Comparison of ENCODE assay signal across 17 mouse cellular contexts in the genomic region with DNA sequence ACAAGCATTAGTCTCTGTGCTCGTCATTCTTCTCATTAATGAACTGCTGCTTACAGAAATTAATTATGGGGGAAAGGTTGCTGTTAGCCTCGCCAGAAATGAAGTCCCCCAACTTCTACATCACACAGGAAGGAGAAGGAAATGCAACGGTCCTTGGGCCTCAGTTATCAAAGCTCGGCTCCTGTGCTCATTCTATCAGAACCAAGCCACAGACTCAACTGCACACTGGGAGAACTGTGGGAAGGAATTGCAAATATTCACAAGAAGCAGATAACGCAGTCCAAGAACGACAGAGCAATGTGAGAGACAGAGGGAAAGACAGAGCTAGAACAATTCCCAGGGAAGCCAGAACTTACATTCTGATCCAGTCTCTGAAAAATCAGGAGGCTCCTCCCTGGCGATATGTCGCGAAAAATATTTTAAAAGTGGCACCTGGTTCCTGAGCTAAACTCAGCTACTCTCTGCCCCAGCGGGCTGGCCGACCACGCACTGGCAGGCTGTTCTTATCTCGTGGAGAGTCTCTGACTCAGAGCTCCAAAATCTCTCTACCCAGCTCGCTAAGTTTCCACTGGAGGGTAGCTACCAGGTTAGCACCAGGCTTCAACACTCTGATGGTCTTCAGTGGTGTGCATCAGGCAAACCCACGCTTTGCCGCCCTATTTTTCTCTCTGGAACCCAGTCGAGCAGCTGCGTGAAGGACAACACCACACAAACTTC.
A peak's percentile ranks its signal among the peaks of the same experiment; 100 is the strongest.
DNase-seq lines count a peak whose midpoint lies in the region; ATAC-seq and TF ChIP-seq lines count a peak whose summit lies in the region.
"Had no signal": no experiment of that assay in that cellular context is flagged by ENCODE, and none has a peak within 500 bp of the region (broad histone marks: within the 10 kb centered on the region; RNA-seq: fewer than 3 reads in every experiment).

No protein-coding gene starts in this region.

- H3K4me3 ChIP-seq in heart, embryonic 16.5 days (ENCODE audit: low read length) = peak overlapping the region; percentile 31
- no peak overlapping the region for H3K4me3 ChIP-seq in heart, adult 2 months
- H3K4me3 ChIP-seq in C2C12 (ENCODE audit: insufficient read depth, poor library complexity, severe bottlenecking) = peak overlapping the region; percentile 32
- H3K4me3 ChIP-seq in liver, embryonic 13.5 days (replicated peaks) = peak overlapping the region; percentile 22; the same call in 1 of the 2 replicates
- H3K4me3 ChIP-seq: embryonic facial prominence, embryonic 13.5 days; hindbrain, embryonic 10.5 days; midbrain, embryonic 13.5 days; neural tube, embryonic 15.5 days had no signal

- ATAC-seq in heart, embryonic 16.5 days (replicated peaks; ENCODE audit: extremely low read depth, insufficient read depth, low FRiP score) = no peak
- peak; percentile 45; the same call in 1 of the 2 replicates for ATAC-seq in liver, embryonic 13.5 days (ENCODE audit: low read depth)
- ATAC-seq in cerebellum, adult (ENCODE audit: insufficient number of reproducible peaks, low FRiP score, low TSS enrichment) = no peak
- ATAC-seq: midbrain, embryonic 13.5 days had no signal

- H3K9me3 ChIP-seq in heart, embryonic 16.5 days (replicated peaks; ENCODE audit: control insufficient read depth, low read length) = no peaks in the 10 kb centered on the region
- no peaks in the 10 kb centered on the region for H3K9me3 ChIP-seq in liver, embryonic 13.5 days (replicated peaks)
- H3K9me3 ChIP-seq: embryonic facial prominence, embryonic 13.5 days; hindbrain, embryonic 10.5 days; midbrain, embryonic 13.5 days; neural tube, embryonic 15.5 days had no signal

- 48% methylated on average over 18 of the region's 18 CpGs for WGBS in heart, embryonic 16.5 days
- 40% methylated on average over 18 of the region's 18 CpGs for WGBS in heart, adult 2 months
- WGBS in liver, embryonic 13.5 days (ENCODE audit: insufficient replicate concordance) = 35% methylated on average over 18 of the region's 18 CpGs

- no peaks in the 10 kb centered on the region for H3K27me3 ChIP-seq in heart, embryonic 16.5 days (ENCODE audit: control insufficient read depth, insufficient read depth, low read length)
- H3K27me3 ChIP-seq in heart, adult 2 months (ENCODE audit: control insufficient read depth, insufficient read depth, low read length) = no peaks in the 10 kb centered on the region
- H3K27me3 ChIP-seq in C2C12 (ENCODE audit: control insufficient read depth, insufficient read depth, insufficient read length) = no peaks in the 10 kb centered on the region
- no peaks in the 10 kb centered on the region for H3K27me3 ChIP-seq in liver, embryonic 13.5 days
- H3K27me3 ChIP-seq: embryonic facial prominence, embryonic 13.5 days; midbrain, embryonic 13.5 days; neural tube, embryonic 15.5 days had no signal

- no peak overlapping the region for H3K27ac ChIP-seq in heart, embryonic 16.5 days (ENCODE audit: low read length)
- H3K27ac ChIP-seq in heart, adult 2 months = no peak overlapping the region
- no peak overlapping the region for H3K27ac ChIP-seq in liver, embryonic 13.5 days
- H3K27ac ChIP-seq: embryonic facial prominence, embryonic 13.5 days; hindbrain, embryonic 10.5 days; midbrain, embryonic 13.5 days; neural tube, embryonic 15.5 days had no signal

- intact Hi-C loops in heart, adult 2 months (cut with DNase I) = no loop called here

- no peaks in the 10 kb centered on the region for H3K79me2 ChIP-seq in heart, adult 2 months (replicated peaks; ENCODE audit: control insufficient read depth, insufficient read depth, low read length)
- no peaks in the 10 kb centered on the region for H3K79me2 ChIP-seq in C2C12 (ENCODE audit: control insufficient read depth, insufficient read depth)

- TF ChIP-seq POLR2A in heart, adult 2 months (IDR thresholded peaks at IDR 0.05; ENCODE audit: insufficient read depth, low read depth, low read length) = no peak

- no peak for TF ChIP-seq CTCF in heart, adult 2 months (IDR thresholded peaks at IDR 0.05)
- no peak for TF ChIP-seq CTCF in C2C12 (IDR thresholded peaks at IDR 0.05; ENCODE audit: control insufficient read depth, insufficient read depth, insufficient read length)

- no peaks in the 10 kb centered on the region for H3K36me3 ChIP-seq in heart, embryonic 16.5 days (ENCODE audit: control insufficient read depth, insufficient read depth)
- H3K36me3 ChIP-seq in heart, adult 2 months (ENCODE audit: control insufficient read depth, insufficient read depth, low read length) = no peaks in the 10 kb centered on the region
- no peaks in the 10 kb centered on the region for H3K36me3 ChIP-seq in C2C12 (ENCODE audit: control insufficient read depth, insufficient read depth)
- no peaks in the 10 kb centered on the region for H3K36me3 ChIP-seq in liver, embryonic 13.5 days
- H3K36me3 ChIP-seq: embryonic facial prominence, embryonic 13.5 days; hindbrain, embryonic 10.5 days; midbrain, embryonic 13.5 days; neural tube, embryonic 15.5 days had no signal

- peaks cover 5% of the 10 kb centered on the region for H3K4me1 ChIP-seq in heart, embryonic 16.5 days (ENCODE audit: control insufficient read depth, insufficient read depth, low read length)
- H3K4me1 ChIP-seq in heart, adult 2 months (ENCODE audit: control insufficient read depth, insufficient read depth, low read length) = no peaks in the 10 kb centered on the region
- no peaks in the 10 kb centered on the region for H3K4me1 ChIP-seq in liver, embryonic 13.5 days (replicated peaks)
- H3K4me1 ChIP-seq: hindbrain, embryonic 10.5 days; midbrain, embryonic 13.5 days; neural tube, embryonic 15.5 days had no signal

- no peak for DNase-seq in heart, adult 2 months
- DNase-seq in 3134 (ENCODE audit: extremely low read depth, insufficient read length, low spot score) = peak; percentile 56
- DNase-seq in liver, embryonic 13.5 days = no peak
- no peak for DNase-seq in adrenal gland, adult (ENCODE audit: inconsistent age in 2 of 2, low spot score in 1 of 2)
- DNase-seq: adrenal gland, postnatal 14 days; cerebellum, adult 8-10 months; gastrocnemius, postnatal 10 days; kidney, adult 18-20 months; kidney, postnatal 14 days; right cerebral cortex, postnatal 4 days had no signal

- 0 out of 2 replicates have a peak overlapping the region, but pooled peaks have one; percentile 34 for H3K9ac ChIP-seq in heart, embryonic 16.5 days (ENCODE audit: low read length)
- no peak overlapping the region for H3K9ac ChIP-seq in heart, adult 2 months (ENCODE audit: low read depth, low read length)
- no peak overlapping the region for H3K9ac ChIP-seq in liver, embryonic 13.5 days
- H3K9ac ChIP-seq: embryonic facial prominence, embryonic 13.5 days; midbrain, embryonic 13.5 days; neural tube, embryonic 15.5 days had no signal

- peak overlapping the region; percentile 57 for H3K4me2 ChIP-seq in heart, embryonic 16.5 days (ENCODE audit: low read depth, low read length)
- H3K4me2 ChIP-seq in liver, embryonic 13.5 days = peak overlapping the region; percentile 37; the same call in 1 of the 2 replicates
- H3K4me2 ChIP-seq: embryonic facial prominence, embryonic 13.5 days; midbrain, embryonic 13.5 days; neural tube, embryonic 15.5 days had no signal

- no peak for TF ChIP-seq EP300 in heart, adult 2 months (IDR thresholded peaks at IDR 0.05; ENCODE audit: insufficient read depth, low read depth, low read length)

- peak overlapping the region; percentile 67 for H3ac ChIP-seq in C2C12 (ENCODE audit: control insufficient read depth, insufficient read length, low read depth)

- no peaks in the 10 kb centered on the region for H3K79me3 ChIP-seq in C2C12 (ENCODE audit: low read depth)

TF ChIP-seq in C2C12, 6 proteins besides CTCF, POLR2A, EP300 and RAD21:
- TF ChIP-seq MYOD1 (IDR thresholded peaks at IDR 0.05; ENCODE audit: control insufficient read depth, insufficient read length, low read depth) (no peak), CEBPB (IDR thresholded peaks at IDR 0.05; ENCODE audit: low read depth) (no peak), FOSL1 (IDR thresholded peaks at IDR 0.05; ENCODE audit: insufficient read depth, low read length, poor library complexity, severe bottlenecking) (no peak), MAX (IDR thresholded peaks at IDR 0.05) (no peak), MYOG (IDR thresholded peaks at IDR 0.05; ENCODE audit: control insufficient read depth, extremely low read depth, insufficient read length) (no peak), USF1 (IDR thresholded peaks at IDR 0.05; ENCODE audit: low read depth) (no peak)
